Mouse (Mus musculus) heart, postnatal 10 days (tissue): ENCODE measurements around the gene Sephs2. TPM values are rescaled to one million over a fixed set of nuclear protein-coding genes. Genes with fewer than 3 reads are reported as not detected.

Experiments used
- DNase-seq, 2 experiments: peaks; one replicate each; pipeline ENCODE4 v3.0.0; 2021
- intact Hi-C: fragments of 180-260 bp; cut with DNase I; formaldehyde crosslinking; loops from one replicate; pipeline ENCODE4 v1.15.1; 2025
- total RNA-seq, 2 experiments: library from RNA; stranded (reverse); gene quantifications; 2 replicates each; pipeline ENCODE4 v1.2.3; 2021

The Sephs2 gene
- 10 to 100 TPM; 39.4 to 49.4 TPM for total RNA-seq

- intact Hi-C loops = loop anchor here (2.0 kb wide), 1 partner anchor 13 kb away; the partner anchor contains the start of gene Dctpp1
- DNase-seq = peak; percentile 97
Measured at GRCm38 (mm10) chr7:127273925-127274789, at the start of gene Sephs2. Sephs2 (minus strand) TSS chr7:127274055.

GRCm38 (mm10) chr7:127322085-127322484 lies 48.2 kb upstream of the Sephs2 start:
- intact Hi-C loops = no loop called here
- peak in 1 of 2 experiments; percentile 50 for DNase-seq

GRCm38 (mm10) chr7:127321106-127321505 lies 47.3 kb upstream of the Sephs2 start:
- intact Hi-C loops = no loop called here

GRCm38 (mm10) chr7:127313912-127314311 lies 40.1 kb upstream of the Sephs2 start:
- intact Hi-C loops = no loop called here

More at GRCm38 (mm10) chr7:127321106-127321505, 47.3 kb upstream of the Sephs2 start:
- no peak for DNase-seq

GRCm38 (mm10) chr7:127309951-127310350 lies 36.1 kb upstream of the Sephs2 start:
- intact Hi-C loops = loop anchor here (1.0 to 2.0 kb wide), 2 partner anchors 33 to 188 kb away; no protein-coding TSS in a partner anchor
- DNase-seq = no peak

More at GRCm38 (mm10) chr7:127313912-127314311, 40.1 kb upstream of the Sephs2 start:
- DNase-seq = no peak

- peak; percentile 81 to 87 for DNase-seq
- intact Hi-C loops = loop anchor here (1.0 to 2.0 kb wide), 2 partner anchors 34 to 189 kb away; no protein-coding TSS in a partner anchor
Measured at GRCm38 (mm10) chr7:127308887-127309286, 35.0 kb upstream of the Sephs2 start.

- DNase-seq = peak in 1 of 2 experiments; percentile 23
- intact Hi-C loops = loop anchor here (2.0 kb wide), 1 partner anchor 34 kb away; no protein-coding TSS in a partner anchor
Measured at GRCm38 (mm10) chr7:127308431-127308830, 34.6 kb upstream of the Sephs2 start.

GRCm38 (mm10) chr7:127297586-127298193 lies 23.8 kb upstream of the Sephs2 start:
- no peak for DNase-seq
- intact Hi-C loops = no loop called here

GRCm38 (mm10) chr7:127296786-127297555 lies 23.1 kb upstream of the Sephs2 start:
- intact Hi-C loops = no loop called here
- no peak for DNase-seq

- intact Hi-C loops = no loop called here
- no peak for DNase-seq
Measured at GRCm38 (mm10) chr7:127296098-127296497, 22.2 kb upstream of the Sephs2 start, which contains the start of gene Itgal. Itgal (plus strand) TSS chr7:127296260.

- intact Hi-C loops = no loop called here
- no peak for DNase-seq
Measured at GRCm38 (mm10) chr7:127290142-127290541, 16.3 kb upstream of the Sephs2 start.

GRCm38 (mm10) chr7:127289306-127289705 lies 15.5 kb upstream of the Sephs2 start:
- DNase-seq = no peak
- intact Hi-C loops = no loop called here

GRCm38 (mm10) chr7:127287940-127288339 lies 14.1 kb upstream of the Sephs2 start:
- intact Hi-C loops = no loop called here
- DNase-seq = no peak

GRCm38 (mm10) chr7:127285154-127285553 lies 11.3 kb upstream of the Sephs2 start:
- intact Hi-C loops = no loop called here
- no peak for DNase-seq

GRCm38 (mm10) chr7:127282190-127282589 lies 8.3 kb upstream of the Sephs2 start:
- DNase-seq = no peak
- intact Hi-C loops = no loop called here

GRCm38 (mm10) chr7:127281114-127281513 lies 7.3 kb upstream of the Sephs2 start:
- no peak for DNase-seq
- intact Hi-C loops = no loop called here

- DNase-seq = peak; percentile 46 to 51
- intact Hi-C loops = no loop called here
Measured at GRCm38 (mm10) chr7:127280092-127280491, 6.2 kb upstream of the Sephs2 start.

GRCm38 (mm10) chr7:127278311-127278710 lies 4.5 kb upstream of the Sephs2 start:
- DNase-seq = peak in 1 of 2 experiments; percentile 52
- intact Hi-C loops = no loop called here

GRCm38 (mm10) chr7:127276519-127276961 lies 2.7 kb upstream of the Sephs2 start:
- intact Hi-C loops = no loop called here
- DNase-seq = no peak

GRCm38 (mm10) chr7:127273118-127273923 lies 534 bp downstream of the Sephs2 start:
- intact Hi-C loops = no loop called here
- DNase-seq = peak in 1 of 2 experiments; percentile 70
